Mouse (Mus musculus) right cerebral cortex, postnatal 14 days (tissue): ENCODE results near the gene Olfr1239.

Experiments
- DNase-seq: peaks from one replicate; pipeline ENCODE4 v3.0.0; 2022

Gene Olfr1239

DNA sequence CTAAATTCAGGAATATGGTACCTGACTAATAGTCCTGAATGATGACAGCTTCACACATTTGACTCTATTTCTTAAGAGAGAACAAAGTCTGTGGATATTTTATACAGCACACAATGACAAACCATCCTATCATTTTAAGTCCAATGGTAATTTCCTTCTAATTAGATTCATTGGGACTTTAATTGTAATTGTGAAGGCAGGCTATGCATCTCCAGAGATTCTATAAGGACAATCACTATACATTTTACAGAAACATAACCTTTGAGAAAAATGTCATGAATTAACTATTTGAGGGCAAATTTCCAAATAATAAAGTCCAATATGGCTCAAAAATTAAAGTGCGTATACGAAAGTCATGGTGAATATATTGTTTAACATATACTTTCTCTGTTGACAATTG, at the start of gene Olfr1239:
TSS of gene Olfr1239 (minus strand) at position 101 of the 400 bp plus-strand sequence.
- no peak for DNase-seq

DNA sequence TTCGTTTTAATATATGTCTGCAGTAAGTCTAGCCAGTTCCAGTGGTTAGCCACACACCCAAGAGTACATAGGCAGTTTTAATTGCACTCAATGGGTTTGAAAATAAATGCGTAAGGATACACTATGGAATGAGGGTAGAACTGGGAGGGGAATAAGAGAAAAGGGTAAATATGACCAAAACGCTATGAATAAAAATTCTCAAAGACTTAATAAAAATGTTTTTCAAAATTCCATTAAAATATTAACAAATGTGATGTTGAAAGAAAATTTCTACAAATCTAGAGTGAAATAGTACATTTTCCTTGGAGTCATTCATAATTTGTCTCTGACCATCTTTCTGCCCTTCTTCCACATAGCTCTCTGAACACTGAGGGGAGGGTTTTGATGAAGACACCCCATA, 22.7 kb upstream of the Olfr1239 start, which contains the start of gene Olfr1240:
TSS of gene Olfr1240 (minus strand) at position 101 of the 400 bp plus-strand sequence.
- no peak for DNase-seq

DNA sequence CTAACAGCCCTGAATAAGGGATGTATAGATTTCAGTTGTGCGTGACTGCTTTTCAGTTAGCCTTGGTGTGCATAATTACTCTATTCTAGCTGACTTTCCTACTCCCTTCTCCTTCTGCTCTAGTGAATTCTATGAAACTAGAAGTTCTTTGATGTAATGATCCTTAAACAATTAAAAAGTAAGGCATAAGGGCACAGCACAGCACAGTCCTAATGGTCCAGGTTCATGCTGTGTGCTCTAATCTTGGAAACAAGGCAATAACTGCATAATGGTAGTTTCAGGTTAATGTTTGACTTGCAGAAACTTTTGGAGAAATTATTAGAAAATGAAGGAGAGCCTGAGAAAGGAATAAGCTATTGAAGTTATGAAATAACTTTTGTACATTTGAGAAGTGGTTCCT, 5.7 kb downstream of the Olfr1239 start:
- no peak for DNase-seq

DNA sequence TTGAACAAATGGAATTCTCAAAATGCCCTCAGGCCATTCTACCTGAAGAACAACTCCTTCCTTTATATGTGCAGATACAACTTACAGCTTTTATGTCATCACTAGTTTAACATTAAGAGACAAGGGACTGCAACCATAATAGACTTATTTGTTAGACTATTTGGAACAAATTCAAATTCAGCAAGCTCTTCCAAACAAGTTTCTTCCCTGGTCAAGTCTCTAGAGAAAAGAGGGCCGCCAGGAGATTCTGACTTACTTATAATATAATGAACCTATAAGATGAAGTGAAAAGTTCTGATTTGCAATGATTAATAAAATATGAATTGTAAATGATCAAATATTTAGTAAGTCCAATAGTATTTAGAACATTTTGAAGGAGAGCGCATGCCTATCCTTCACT, 10.6 kb downstream of the Olfr1239 start, which contains the start of gene Olfr1238:
TSS of gene Olfr1238 (minus strand) at position 101 of the 400 bp plus-strand sequence.
- no peak for DNase-seq

DNA sequence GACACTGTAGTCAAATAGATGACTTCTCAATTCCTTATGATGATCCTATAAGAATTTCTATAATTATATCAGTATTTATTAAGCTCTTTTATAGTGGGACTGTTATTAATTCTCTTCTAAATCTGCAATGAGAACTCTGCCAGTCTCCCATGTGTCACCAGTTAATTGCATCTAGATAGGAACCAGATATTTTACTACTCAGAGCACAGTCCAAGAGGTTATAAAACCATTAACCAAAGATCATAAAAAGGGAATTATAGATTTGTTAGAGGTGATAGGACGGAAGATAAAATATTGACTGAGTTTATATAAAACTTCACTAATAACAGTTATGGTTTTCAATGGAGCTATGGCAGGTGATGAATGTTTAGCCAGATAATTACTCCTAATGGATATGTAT, 19.3 kb downstream of the Olfr1239 start:
- no peak for DNase-seq
